Mouse (Mus musculus) megakaryocyte, adult 5-6 weeks (primary cell): Measurements from ENCODE around the gene Trim7. TPM values are rescaled to one million over a fixed set of nuclear protein-coding genes. Genes with fewer than 3 reads are reported as not detected.
"Not testable (repeated sequence)": the region's sequence is repeated elsewhere in the genome, so short reads cannot be mapped to it uniquely, and the experiment has no call there.

ENCODE experiments used
- ATAC-seq: 2 replicates; pipeline ENCODE4 v1.8.0; 2016; ENCODE audit warnings: mild to moderate bottlenecking, inconsistent platforms; ENCODE audit not compliant: poor library complexity, severe bottlenecking
- total RNA-seq, 2 experiments: library from RNA; stranded (forward) in 1 of 2; stranded (reverse) in 1 of 2; fragments of 153-499, 151-499 nt in 1 of 2; fragments of 221-1000, 200-1000 nt in 1 of 2; gene quantifications; 2 replicates each; pipeline versions ENCODE4 v1.2.3 to v1.2.4; 2015 to 2017

Trim7 gene
- total RNA-seq, 2 experiments from 2014 or later = 0.18 to 0.51 TPM

DNA sequence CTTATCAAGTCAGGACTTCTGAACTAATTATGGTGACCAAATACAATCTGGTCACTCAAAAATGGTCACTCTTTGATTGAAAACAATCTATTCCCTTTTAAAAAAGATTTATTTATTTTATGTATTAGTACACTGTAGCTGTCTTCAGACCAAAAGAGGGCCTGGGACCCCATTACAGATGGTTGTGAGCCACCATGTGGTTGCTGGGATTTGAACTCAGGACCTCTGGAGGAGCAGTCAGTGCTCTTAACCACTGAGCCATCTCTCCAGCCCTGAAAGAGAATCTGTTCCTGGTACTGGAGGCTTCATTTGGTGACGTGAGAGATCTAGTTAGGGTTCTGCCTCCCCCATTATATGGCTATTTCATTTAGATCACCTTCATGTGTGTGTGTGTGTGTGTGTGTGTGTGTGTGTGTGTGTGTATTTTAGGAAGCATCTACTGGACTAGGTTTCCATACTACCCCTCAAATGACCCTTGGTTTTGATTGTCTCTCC lies 49.5 kb downstream of the Trim7 start:
- not testable (repeated sequence) for ATAC-seq

DNA sequence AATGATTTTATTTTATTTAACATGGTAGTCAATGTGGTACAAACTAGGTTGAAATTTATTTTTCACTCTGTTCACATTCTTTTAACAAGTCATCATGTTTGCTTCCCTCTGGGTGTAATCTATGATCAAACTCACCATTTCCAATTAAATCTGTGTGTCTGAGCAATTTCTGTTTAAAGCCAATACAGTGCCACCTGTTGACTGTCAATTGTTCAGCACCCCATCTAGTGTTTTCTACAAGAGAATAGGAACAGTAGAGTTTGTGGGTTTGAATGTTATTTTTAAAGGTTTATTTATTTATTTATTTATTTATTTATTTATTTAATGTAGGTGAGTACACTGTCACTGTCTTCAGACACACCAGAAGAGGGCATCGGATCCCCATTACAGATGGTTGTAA lies 50.7 kb downstream of the Trim7 start:
- ATAC-seq = no peak

DNA sequence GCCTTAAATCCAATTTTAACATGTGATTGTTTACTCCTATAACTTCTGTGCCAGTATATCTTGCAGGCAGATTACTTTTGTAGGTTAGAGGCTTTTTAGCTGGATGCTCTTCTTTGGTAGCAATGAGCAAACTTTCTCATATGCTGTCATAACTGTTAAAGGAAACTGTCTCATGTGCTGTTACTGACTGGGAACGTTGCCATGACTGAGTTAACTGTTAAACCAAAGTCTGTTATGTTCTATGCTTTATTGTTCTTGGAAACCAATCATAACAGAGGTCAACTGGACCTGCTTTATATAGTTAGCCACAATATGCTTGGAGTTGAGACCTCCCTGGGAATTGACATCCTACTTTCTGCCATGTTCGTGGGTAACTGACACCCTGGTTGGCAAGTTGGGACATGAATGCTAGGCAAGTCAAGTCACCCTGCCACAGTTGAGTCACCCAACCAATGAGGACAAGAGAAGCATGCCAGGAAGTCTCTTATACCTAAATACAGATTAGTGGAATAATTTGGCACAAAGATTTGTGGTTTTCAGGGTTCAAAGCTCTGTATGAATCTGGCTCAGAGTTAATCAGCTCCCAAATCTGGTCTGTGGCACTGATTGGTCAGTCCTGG lies 73.0 kb downstream of the Trim7 start:
- ATAC-seq = no peak

DNA sequence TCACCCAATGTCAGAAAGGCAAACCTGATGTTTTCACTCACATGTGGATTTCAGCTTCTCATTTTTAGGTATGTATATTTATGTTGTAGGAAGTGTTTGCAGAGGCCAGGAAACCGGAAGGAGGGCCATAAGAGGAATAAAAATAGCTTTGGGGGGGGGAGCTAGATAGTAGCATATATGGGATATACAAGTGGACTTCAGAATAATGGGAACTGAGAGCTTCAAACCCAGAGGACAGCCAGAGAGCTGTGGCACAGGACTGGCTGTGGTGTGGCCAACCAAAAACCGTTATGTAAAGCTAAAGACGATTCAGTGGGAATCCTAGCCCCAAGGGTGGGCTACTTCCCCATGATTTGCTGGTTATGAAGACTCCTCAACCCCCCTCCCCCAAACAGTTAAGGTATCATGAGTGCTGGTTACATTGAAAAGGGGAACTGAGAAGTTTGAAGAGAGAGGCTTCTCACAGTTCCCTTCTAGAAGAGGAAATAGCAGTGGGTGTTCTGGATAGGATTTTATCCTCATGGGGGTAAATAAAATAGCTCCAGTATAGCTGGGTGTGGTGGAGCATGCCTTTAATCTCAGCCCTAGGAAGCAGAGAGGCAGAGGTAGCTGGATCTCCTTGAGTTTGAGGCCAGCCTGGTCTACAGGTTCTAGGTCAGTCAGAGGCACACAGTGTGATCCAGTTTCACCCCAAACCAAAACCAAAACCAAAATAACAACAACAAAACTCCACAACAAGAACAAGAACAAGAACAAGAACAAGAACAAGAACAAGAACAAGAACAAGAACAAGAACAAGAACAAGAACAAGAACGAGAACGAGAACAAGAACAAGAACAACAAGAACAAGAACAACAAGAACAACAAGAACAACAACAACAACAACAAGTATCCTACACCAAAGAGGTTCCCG lies 75.0 kb downstream of the Trim7 start:
- ATAC-seq = peak; percentile 89

DNA sequence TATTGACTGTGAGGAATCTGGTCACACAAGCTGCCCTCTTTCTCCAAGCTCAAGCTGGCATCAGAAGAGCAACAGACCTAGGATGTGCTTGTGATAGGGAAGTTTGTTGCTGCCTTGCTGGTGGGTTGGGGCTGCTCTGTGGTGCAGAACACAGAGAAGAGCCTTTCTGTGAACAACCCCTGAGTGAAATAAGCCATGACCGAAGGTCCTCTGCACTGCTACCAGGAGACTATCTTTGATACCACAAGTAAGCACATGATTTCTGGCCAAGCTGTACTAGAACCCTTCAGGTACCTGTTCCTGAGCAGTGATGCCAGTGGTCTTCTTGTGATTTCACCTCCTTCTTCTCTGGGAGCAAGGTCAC lies 75.6 kb downstream of the Trim7 start:
- ATAC-seq = 0 out of 2 replicates have a peak, but pooled peaks have one; percentile 28

Other genes starting within 250 kb of the Trim7 start
- gene Rack1, start 25.8 kb upstream of the Trim7 start, total RNA-seq (2015) = 1,656 and 1,714 TPM in 2 replicates
- gene Rack1, start 25.8 kb upstream of the Trim7 start, total RNA-seq (2017) = 910 and 1,013 TPM in 2 replicates
- gene Trim41, start 8.8 kb upstream of the Trim7 start, total RNA-seq (2015) = 11.8 and 13.6 TPM in 2 replicates
- gene Trim41, start 8.8 kb upstream of the Trim7 start, total RNA-seq (2017) = 39.2 and 43.7 TPM in 2 replicates
- 6.1 and 8.5 TPM in 2 replicates for gene Gm12184, start 515 bp downstream of the Trim7 start, total RNA-seq (2015)
- gene Gm12184, start 515 bp downstream of the Trim7 start, total RNA-seq (2017) = 4.6 and 12.1 TPM in 2 replicates
- 59.0 and 67.2 TPM in 2 replicates for gene Irgm1, start 45.5 kb downstream of the Trim7 start, total RNA-seq (2015)
- gene Irgm1, start 45.5 kb downstream of the Trim7 start, total RNA-seq (2017) = 54.1 and 62.0 TPM in 2 replicates
- 13.1 and 15.9 TPM in 2 replicates for gene Gm5431, start 76.1 kb downstream of the Trim7 start, total RNA-seq (2015)
- gene Gm5431, start 76.1 kb downstream of the Trim7 start, total RNA-seq (2017) = 12.0 and 15.0 TPM in 2 replicates
- gene Psme2b, start 120.0 kb downstream of the Trim7 start, total RNA-seq (2015) = 78.1 and 81.3 TPM in 2 replicates
- 47.3 and 50.2 TPM in 2 replicates for gene Psme2b, start 120.0 kb downstream of the Trim7 start, total RNA-seq (2017)
- gene Olfr56, start 152.7 kb downstream of the Trim7 start, total RNA-seq (2015) = 0.31 and 0.57 TPM in 2 replicates
- 0.55 and 0.61 TPM in 2 replicates for gene Olfr56, start 152.7 kb downstream of the Trim7 start, total RNA-seq (2017)
- 81.9 and 87.8 TPM in 2 replicates for gene 9930111J21Rik1, start 153.3 kb downstream of the Trim7 start, total RNA-seq (2015)
- 57.0 and 58.4 TPM in 2 replicates for gene 9930111J21Rik1, start 153.3 kb downstream of the Trim7 start, total RNA-seq (2017)
- gene Gm12185, start 166.1 kb downstream of the Trim7 start, total RNA-seq (2015) = 0.22 and 0.27 TPM in 2 replicates
- gene Gm12185, start 166.1 kb downstream of the Trim7 start, total RNA-seq (2017) = 0.11 and 5.7 TPM in 2 replicates
- gene Tgtp1, start 168.0 kb downstream of the Trim7 start, total RNA-seq (2015) = 2.0 and 3.2 TPM in 2 replicates
- 1.5 and 10.8 TPM in 2 replicates for gene Tgtp1, start 168.0 kb downstream of the Trim7 start, total RNA-seq (2017)
- gene 9930111J21Rik2, start 225.1 kb downstream of the Trim7 start, total RNA-seq (2015) = 180 and 184 TPM in 2 replicates
- 161 and 172 TPM in 2 replicates for gene 9930111J21Rik2, start 225.1 kb downstream of the Trim7 start, total RNA-seq (2017)
- gene Tgtp2, start 238.1 kb downstream of the Trim7 start, total RNA-seq (2015) = 12.4 and 17.6 TPM in 2 replicates
- 30.2 and 39.3 TPM in 2 replicates for gene Tgtp2, start 238.1 kb downstream of the Trim7 start, total RNA-seq (2017)